Mouse (Mus musculus) hindbrain, embryonic 14.5 days (tissue): ENCODE data around the gene Vldlr. TPM values are rescaled to one million over a fixed set of nuclear protein-coding genes. Genes with fewer than 3 reads are reported as not detected.

Source experiments
- ATAC-seq: fragments of 200-750 bp; cut with Nextera tagmentation; 2 replicates; pipeline ENCODE4 v1.8.0; 2017; ENCODE audit warnings: moderate number of reproducible peaks, mild to moderate bottlenecking, moderate TSS enrichment, moderate library complexity; ENCODE audit not compliant: low FRiP score
- DNase-seq: peaks from one replicate; pipeline ENCODE4 v3.0.0-alpha.2; 2015; ENCODE audit warnings: low spot score
- H3K27ac ChIP-seq: fragments of 300-500 bp; sonication (generic); 2 replicates; pipeline ENCODE4 v1.5.1; 2014; ENCODE audit warnings: mild to moderate bottlenecking, moderate library complexity
- H3K27me3 ChIP-seq: fragments of 300-500 bp; sonication (generic); 2 replicates; pipeline ENCODE4 v1.6.1; 2014; ENCODE audit warnings: mild to moderate bottlenecking, low read length, mixed read lengths; ENCODE audit not compliant: control insufficient read depth, insufficient read depth
- H3K36me3 ChIP-seq: fragments of 300-500 bp; sonication (generic); replicated peaks from 2 replicates; pipeline ENCODE4 v1.6.1; 2014; ENCODE audit not compliant: control insufficient read depth, insufficient read depth
- H3K4me1 ChIP-seq: fragments of 300-500 bp; sonication (generic); replicated peaks from 2 replicates; pipeline ENCODE4 v1.6.1; 2014; ENCODE audit warnings: antibody characterized with exemption, low read length, mixed read lengths; ENCODE audit not compliant: control insufficient read depth, insufficient read depth
- H3K4me2 ChIP-seq: fragments of 300-500 bp; sonication (generic); replicated peaks from 2 replicates; pipeline ENCODE4 v1.6.1; 2014; ENCODE audit warnings: mild to moderate bottlenecking, moderate library complexity
- H3K4me3 ChIP-seq: fragments of 300-500 bp; sonication (generic); replicated peaks from 2 replicates; pipeline ENCODE4 v1.5.1; 2014; ENCODE audit warnings: mild to moderate bottlenecking, low read length
- H3K9ac ChIP-seq: fragments of 300-500 bp; sonication (generic); 2 replicates; pipeline ENCODE4 v1.6.1; 2014
- H3K9me3 ChIP-seq: fragments of 300-500 bp; sonication (generic); 2 replicates; pipeline ENCODE4 v1.6.1; 2016; ENCODE audit warnings: low read length; ENCODE audit not compliant: control insufficient read depth
- WGBS: fragments of 180-500 bp; shearing (Covaris S2); extraction: QIAGEN DNeasy Blood & Tissue Kit; methylation state at CpG from one replicate; pipeline ENCODE4 v1.1.7; 2014; 5-methylcytosine and 5-hydroxymethylcytosine counted together
- polyA plus RNA-seq: library from polyadenylated mRNA; unstranded; fragments of >200 nt; fragmentation: Nextera tagmentation; extraction: Ambion mirVana; gene quantifications from 2 replicates; pipeline ENCODE4 v1.2.1, GENCODE M21; 2014

Gene Vldlr
- polyA plus RNA-seq, 1 experiment from 2014 or later = 28.9 TPM

DNA sequence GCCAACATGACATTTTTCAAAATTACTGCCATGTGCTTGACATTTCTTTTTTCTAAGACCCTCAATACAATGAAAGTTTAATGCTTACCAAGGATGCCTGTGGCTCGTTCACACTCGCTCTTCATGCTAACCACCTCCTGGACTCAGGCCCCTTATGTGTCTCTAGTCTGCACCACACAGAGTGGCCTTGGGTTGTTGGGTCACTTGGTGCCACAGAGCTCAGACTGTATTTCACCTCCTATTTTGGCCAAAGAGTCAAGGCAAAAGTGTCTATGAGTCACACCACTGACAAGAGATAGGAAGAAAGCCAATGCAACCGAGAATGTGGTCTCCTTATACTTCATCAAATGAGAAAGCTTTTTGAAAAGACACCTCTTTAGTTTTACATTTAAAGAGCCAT, 45.9 kb downstream of the Vldlr start:
- Histone ChIP-seq H3K36me3 (no peaks in the 10 kb centered on the region), H3K27ac (no peak overlapping the region), H3K9ac (no peak overlapping the region), H3K4me3 (no peak overlapping the region), H3K27me3 (no peaks in the 10 kb centered on the region), H3K4me1 (no peaks in the 10 kb centered on the region), H3K4me2 (no peak overlapping the region), H3K9me3 (no peaks in the 10 kb centered on the region)
- DNase-seq (no peak), ATAC-seq (no peak)
- 89% methylated on average over 3 of the region's 3 CpGs for WGBS

DNA sequence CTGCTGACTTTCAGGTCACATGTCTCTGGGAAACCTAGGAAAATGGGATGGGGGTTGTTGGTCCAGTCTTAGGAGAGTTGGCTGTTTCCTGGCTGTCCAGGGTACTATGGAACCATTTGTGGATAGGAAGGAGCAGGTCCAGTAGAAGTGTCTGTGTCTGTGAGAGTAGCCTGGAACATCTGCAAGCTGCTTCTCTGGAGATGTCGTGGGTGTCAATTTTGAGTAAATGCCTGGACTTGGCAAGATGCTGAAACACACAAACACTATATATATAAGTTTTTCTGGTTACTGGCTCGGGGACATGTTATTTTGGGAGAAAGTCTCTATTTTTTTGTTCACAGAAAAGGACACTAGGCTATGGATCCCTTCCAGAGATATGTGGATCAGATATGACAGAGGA, 57.1 kb downstream of the Vldlr start:
- no peak for ATAC-seq
- 86% methylated on average over 2 of the region's 2 CpGs for WGBS
- no peak overlapping the region for H3K4me2 ChIP-seq

DNA sequence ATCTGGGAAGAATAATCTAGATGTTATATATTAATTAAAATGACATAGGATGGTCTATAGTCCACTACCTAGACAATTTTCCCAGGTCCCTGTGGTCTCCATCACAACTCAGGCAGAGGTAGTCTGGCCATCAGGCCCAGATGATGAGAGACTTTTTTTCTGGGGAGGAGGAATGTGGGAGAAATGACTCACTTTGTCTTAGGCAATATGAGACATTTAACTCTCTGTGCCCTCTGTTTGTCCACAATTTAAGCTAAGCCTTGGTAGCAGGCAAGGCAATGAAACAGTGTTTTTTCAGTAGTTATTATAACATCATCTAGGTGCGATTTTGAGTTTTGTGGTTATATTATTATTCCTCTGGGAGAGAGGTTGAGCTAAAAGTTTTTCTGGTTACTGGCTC, 58.1 kb downstream of the Vldlr start:
- Histone ChIP-seq H3K4me3 (no peak overlapping the region), H3K9me3 (no peaks in the 10 kb centered on the region), H3K36me3 (no peaks in the 10 kb centered on the region), H3K9ac (no peak overlapping the region), H3K27ac (no peak overlapping the region), H3K4me1 (no peaks in the 10 kb centered on the region), H3K27me3 (no peaks in the 10 kb centered on the region), H3K4me2 (no peak overlapping the region)
- DNase-seq = no peak
- ATAC-seq = no peak
- WGBS = 93% methylated on average over 1 of the region's 1 CpGs

More for the DNA sequence above, 57.1 kb downstream of the Vldlr start:
- H3K36me3 ChIP-seq = no peaks in the 10 kb centered on the region
- H3K9me3 ChIP-seq = no peaks in the 10 kb centered on the region
- no peak overlapping the region for H3K9ac ChIP-seq
- H3K4me1 ChIP-seq = no peaks in the 10 kb centered on the region
- no peak overlapping the region for H3K27ac ChIP-seq
- no peak overlapping the region for H3K4me3 ChIP-seq
- DNase-seq = no peak
- no peaks in the 10 kb centered on the region for H3K27me3 ChIP-seq

DNA sequence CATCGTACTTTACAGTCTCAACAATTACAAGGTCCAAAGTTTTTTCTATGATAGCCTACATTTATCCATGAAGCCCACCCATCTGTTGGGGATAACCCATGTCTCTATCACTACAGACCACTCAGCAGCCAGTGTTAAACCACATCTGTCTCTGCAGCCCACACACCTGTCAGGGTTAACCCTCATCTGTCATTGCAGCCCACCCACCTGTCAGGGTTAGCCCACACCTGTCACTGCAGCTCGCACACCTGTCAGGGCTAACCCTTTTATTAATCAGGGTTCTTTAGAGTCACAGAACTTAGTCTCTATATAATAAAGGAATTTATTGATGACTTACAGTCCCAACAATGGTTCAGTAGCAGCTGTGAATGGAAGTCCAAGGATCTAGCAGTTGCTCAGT, 62.9 kb downstream of the Vldlr start:
- H3K27ac ChIP-seq = no peak overlapping the region

More for the DNA sequence above, 62.9 kb downstream of the Vldlr start:
- Histone ChIP-seq H3K36me3 (no peaks in the 10 kb centered on the region), H3K4me2 (no peak overlapping the region), H3K27me3 (no peaks in the 10 kb centered on the region), H3K4me3 (no peak overlapping the region), H3K9ac (no peak overlapping the region), H3K4me1 (no peaks in the 10 kb centered on the region), H3K9me3 (no peaks in the 10 kb centered on the region)
- ATAC-seq (no peak), DNase-seq (no peak)
- 91% methylated on average over 2 of the region's 2 CpGs for WGBS

Other genes with a start within 250 kb of the Vldlr start
- 0.05 and 0.10 TPM in 2 replicates for gene Kcnv2, start 106.1 kb downstream of the Vldlr start, polyA plus RNA-seq
- gene Pum3, start 213.3 kb downstream of the Vldlr start, polyA plus RNA-seq = 58.8 and 59.3 TPM in 2 replicates